Mouse (Mus musculus) C2C12 (cell line): Measurements from ENCODE around the gene Ipcef1.

Experiments used
- CTCF ChIP-seq: IDR thresholded peaks from one replicate; pipeline ENCODE4 v1.5.1; 2011; ENCODE audit not compliant: control insufficient read depth, insufficient read depth, insufficient read length
- FOSL1 ChIP-seq: IDR thresholded peaks from one replicate; pipeline ENCODE4 v1.8.0; 2011; ENCODE audit warnings: mild to moderate bottlenecking, low read length; ENCODE audit not compliant: poor library complexity, insufficient read depth, severe bottlenecking
- MAX ChIP-seq: IDR thresholded peaks from one replicate; pipeline ENCODE4 v1.6.1; 2011; ENCODE audit warnings: mild to moderate bottlenecking, control low read depth
- MYOD1 ChIP-seq: IDR thresholded peaks from one replicate; pipeline ENCODE4 v1.6.1; 2011; ENCODE audit warnings: low read depth; ENCODE audit not compliant: control insufficient read depth, insufficient read length

DNA sequence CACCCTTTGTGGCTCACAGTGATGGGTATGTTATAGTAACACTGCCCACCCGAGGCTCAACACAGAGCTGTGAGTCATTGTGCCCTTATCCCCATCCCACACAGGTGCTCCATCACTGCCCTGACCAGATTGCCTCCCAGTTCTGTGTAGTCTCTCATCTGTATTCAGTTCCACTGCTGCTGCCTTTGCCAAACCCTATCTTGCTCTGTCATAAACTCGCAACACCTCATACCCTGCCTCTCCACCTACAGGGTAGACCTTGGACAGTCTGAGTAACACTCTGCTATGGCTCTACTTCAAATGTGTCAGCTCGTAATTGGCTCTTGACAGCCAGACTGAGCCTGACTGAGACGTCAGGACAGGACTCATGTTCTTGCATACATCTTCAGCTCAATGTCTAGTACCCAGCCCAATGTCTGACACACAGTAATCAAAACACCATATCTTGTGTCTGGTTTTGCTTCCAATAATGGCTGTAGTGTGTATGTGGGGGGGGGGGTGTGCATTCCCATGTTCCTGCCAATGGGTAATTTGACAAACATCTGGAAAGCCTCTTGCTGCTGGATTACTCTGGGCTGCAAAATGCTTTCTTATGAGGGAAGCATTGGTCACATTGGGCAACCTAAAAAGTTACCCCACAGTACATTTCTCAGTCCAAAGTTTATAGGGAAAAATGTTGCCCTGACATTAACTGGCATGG, 64.7 kb downstream of the Ipcef1 start:
- no peak for TF ChIP-seq FOSL1
- TF ChIP-seq MAX: no peak
- no peak for TF ChIP-seq CTCF
- TF ChIP-seq MYOD1: no peak
